Mouse (Mus musculus): ENCODE measurements around the gene Relt. TPM values are rescaled to one million over a fixed set of nuclear protein-coding genes. Genes with fewer than 3 reads are reported as not detected.
"Not testable (repeated sequence)": the region's sequence is repeated elsewhere in the genome, so short reads cannot be mapped to it uniquely, and the experiment has no call there.

Gene Relt
- total and polyA plus RNA-seq, 3 experiments = 24.5 to 31.1 (median 29.9) TPM

GRCm38 (mm10) chr7:100848744-100849143, 14.5 kb downstream of the Relt start:
- H3K9ac ChIP-seq (ENCODE audit: insufficient read depth, low read depth) = no peak overlapping the region
- peaks cover 76 to 90% of the 10 kb centered on the region in 2 experiments for H3K36me3 ChIP-seq (replicated peaks in 1 of 2; ENCODE audit: control insufficient read depth in 1 of 2, insufficient read depth in 1 of 2, low read length in 1 of 2)
- dilution Hi-C loops (cut with MboI; ENCODE audit: extremely low pct_ligation_motif_present, extremely low pct_unique_long_range_greater_than_20kb, low sequenced_read_pairs) (no loop called here), in situ Hi-C loops (cut with MboI; ENCODE audit: low pct_ligation_motif_present, low pct_unique_long_range_greater_than_20kb, low sequenced_read_pairs) (no loop called here)
- no peak overlapping the region for H3K27ac ChIP-seq (ENCODE audit: insufficient read depth, low read depth)
- no peaks in the 10 kb centered on the region for H3K27me3 ChIP-seq (replicated peaks)
- peaks cover 19% of the 10 kb centered on the region for H3K79me2 ChIP-seq (replicated peaks; ENCODE audit: control insufficient read depth, extremely low read depth, insufficient read depth, poor library complexity, severe bottlenecking)
- H3K9me3 ChIP-seq (replicated peaks; ENCODE audit: low read length) = peaks cover 5% of the 10 kb centered on the region
- TF ChIP-seq MXI1 (IDR thresholded peaks at IDR 0.05; ENCODE audit: low read depth, low read length) (no peak), CTCF (conservative IDR thresholded peaks at IDR 0.05 in 1 of 2, IDR thresholded peaks at IDR 0.05 in 1 of 2; ENCODE audit: low read depth in 2 of 2, low read length in 2 of 2) (peak; percentile 68 to 95), ZC3H11A (IDR thresholded peaks at IDR 0.05; ENCODE audit: low read depth, low read length) (peak; percentile 40; the same call in 1 of the 2 replicates), IRF4 (IDR thresholded peaks at IDR 0.05; ENCODE audit: low read depth, low read length) (no peak), RCOR1 (conservative IDR thresholded peaks at IDR 0.05; ENCODE audit: low read depth, low read length) (no peak), SMC3 (IDR thresholded peaks at IDR 0.05; ENCODE audit: low read depth, low read length) (peak; percentile 95), MAX (IDR thresholded peaks at IDR 0.05; ENCODE audit: low read length) (no peak), EP300 (IDR thresholded peaks at IDR 0.05; ENCODE audit: low read length) (no peak), USF2 (conservative IDR thresholded peaks at IDR 0.05; ENCODE audit: low read depth, low read length) (no peak), MAFK (IDR thresholded peaks at IDR 0.05; ENCODE audit: insufficient replicate concordance, low read length) (no peak), GABPA (IDR thresholded peaks at IDR 0.05; ENCODE audit: insufficient replicate concordance, low read depth, low read length) (no peak), RAD21 (IDR thresholded peaks at IDR 0.05; ENCODE audit: low read depth, low read length) (peak; percentile 93), MEF2A (IDR thresholded peaks at IDR 0.05; ENCODE audit: borderline replicate concordance, low read depth, low read length) (peak; percentile 23; the same call in 1 of the 2 replicates), SIN3A (IDR thresholded peaks at IDR 0.05; ENCODE audit: low read length) (no peak), BHLHE40 (IDR thresholded peaks at IDR 0.05; ENCODE audit: low read depth, low read length) (0 out of 2 replicates have a peak, but pooled peaks have one; percentile 10)
- no peak overlapping the region for H3K4me2 ChIP-seq (ENCODE audit: insufficient read depth, low read depth, poor library complexity, severe bottlenecking)
- peak; percentile 69 for DNase-seq (ENCODE audit: extremely low read depth)
- peaks cover 34 to 94% of the 10 kb centered on the region in 2 experiments for H3K4me1 ChIP-seq (ENCODE audit: control insufficient read depth in 1 of 2, insufficient read depth in 2 of 2)
- no peak overlapping the region for H3K4me3 ChIP-seq (replicated peaks in 1 of 3; ENCODE audit: low read depth in 2 of 3, low read length in 2 of 3, poor library complexity in 1 of 3)

GRCm38 (mm10) chr7:100847131-100847530, 16.1 kb downstream of the Relt start:
- TF ChIP-seq JUN (IDR thresholded peaks at IDR 0.05; ENCODE audit: insufficient read depth, low read depth, low read length) = no peak
- TF ChIP-seq CHD1 (IDR thresholded peaks at IDR 0.05; ENCODE audit: low read depth, low read length) = no peak
- no peak for TF ChIP-seq KAT2A (IDR thresholded peaks at IDR 0.05; ENCODE audit: insufficient replicate concordance, low read length)
- TF ChIP-seq JUND (conservative IDR thresholded peaks at IDR 0.05; ENCODE audit: low read depth, low read length) = no peak
- TF ChIP-seq BHLHE40 (IDR thresholded peaks at IDR 0.05; ENCODE audit: low read depth, low read length) = no peak
- no peak for TF ChIP-seq ETS1 (conservative IDR thresholded peaks at IDR 0.05; ENCODE audit: low read depth, low read length)
- Histone ChIP-seq H3K9me3 (replicated peaks; ENCODE audit: low read length) (peaks cover 12% of the 10 kb centered on the region), H3K9ac (ENCODE audit: insufficient read depth, low read depth) (no peak overlapping the region), H3K4me2 (ENCODE audit: insufficient read depth, low read depth, poor library complexity, severe bottlenecking) (no peak overlapping the region), H3K4me1 (ENCODE audit: control insufficient read depth in 1 of 2, insufficient read depth in 2 of 2) (peaks cover 22 to 78% of the 10 kb centered on the region in 2 experiments), H3K4me3 (replicated peaks in 1 of 3; ENCODE audit: low read depth in 2 of 3, low read length in 2 of 3, poor library complexity in 1 of 3) (no peak overlapping the region), H3K27ac (ENCODE audit: insufficient read depth, low read depth) (no peak overlapping the region), H3K79me2 (replicated peaks; ENCODE audit: control insufficient read depth, extremely low read depth, insufficient read depth, poor library complexity, severe bottlenecking) (peaks cover 8% of the 10 kb centered on the region; the same call in 1 of the 2 replicates), H3K36me3 (replicated peaks in 1 of 2; ENCODE audit: control insufficient read depth in 1 of 2, insufficient read depth in 1 of 2, low read length in 1 of 2) (peaks cover 81 to 86% of the 10 kb centered on the region in 2 experiments), H3K27me3 (replicated peaks) (no peaks in the 10 kb centered on the region)
- dilution Hi-C loops (cut with MboI; ENCODE audit: extremely low pct_ligation_motif_present, extremely low pct_unique_long_range_greater_than_20kb, low sequenced_read_pairs) (no loop called here), in situ Hi-C loops (cut with MboI; ENCODE audit: low pct_ligation_motif_present, low pct_unique_long_range_greater_than_20kb, low sequenced_read_pairs) (no loop called here)
- no peak for DNase-seq (ENCODE audit: extremely low read depth)

- H3K9ac ChIP-seq (ENCODE audit: insufficient read depth, low read depth); H3K79me2 ChIP-seq (replicated peaks; ENCODE audit: control insufficient read depth, extremely low read depth, insufficient read depth, poor library complexity, severe bottlenecking); dilution Hi-C loops (cut with MboI; ENCODE audit: extremely low pct_ligation_motif_present, extremely low pct_unique_long_range_greater_than_20kb, low sequenced_read_pairs); H3K27me3 ChIP-seq (replicated peaks); H3K4me2 ChIP-seq (ENCODE audit: insufficient read depth, low read depth, poor library complexity, severe bottlenecking); in situ Hi-C loops (cut with MboI; ENCODE audit: low pct_ligation_motif_present, low pct_unique_long_range_greater_than_20kb, low sequenced_read_pairs); DNase-seq (ENCODE audit: extremely low read depth): not testable (repeated sequence)
- H3K4me1 ChIP-seq (ENCODE audit: control insufficient read depth in 1 of 2, insufficient read depth in 2 of 2) = peaks cover 19 to 67% of the 10 kb centered on the region in 2 experiments
- peak overlapping the region in 1 of 3 experiments; percentile 1 for H3K4me3 ChIP-seq (replicated peaks in 1 of 3; ENCODE audit: low read depth in 2 of 3, low read length in 2 of 3, poor library complexity in 1 of 3)
- H3K9me3 ChIP-seq (replicated peaks; ENCODE audit: low read length) = peaks cover 12% of the 10 kb centered on the region
- H3K27ac ChIP-seq (ENCODE audit: insufficient read depth, low read depth) = 0 out of 2 replicates have a peak overlapping the region, but pooled peaks have one; percentile 2
- H3K36me3 ChIP-seq (replicated peaks in 1 of 2; ENCODE audit: control insufficient read depth in 1 of 2, insufficient read depth in 1 of 2, low read length in 1 of 2) = peaks cover 72 to 82% of the 10 kb centered on the region in 2 experiments
Measured at GRCm38 (mm10) chr7:100846033-100846432, 17.2 kb downstream of the Relt start.

Measured in CH12.LX (cell line).